Mouse (Mus musculus) right cerebral cortex, postnatal 10 days (tissue): ENCODE data around the gene Jph4.

Experiments
- DNase-seq, 2 experiments: peaks; one replicate each; pipeline ENCODE4 v3.0.0; 2021; ENCODE audit warnings: low spot score in 2 of 2

Jph4 gene

GRCm38 (mm10) chr14:55064481-55065370, 52.0 kb downstream of the Jph4 start:
- peak in 1 of 2 experiments; percentile 33 for DNase-seq

- DNase-seq = peak in 1 of 2 experiments; percentile 39
These were observed 53.0 kb downstream of the Jph4 start for GRCm38 (mm10) chr14:55063581-55064381.

- DNase-seq = no peak
These were observed 53.6 kb downstream of the Jph4 start for GRCm38 (mm10) chr14:55063117-55063516.

- peak in 1 of 2 experiments; percentile 67 for DNase-seq
These were observed 54.1 kb downstream of the Jph4 start for GRCm38 (mm10) chr14:55062626-55063025.

- no peak for DNase-seq
These were observed 54.9 kb downstream of the Jph4 start for GRCm38 (mm10) chr14:55061845-55062244.

- DNase-seq = no peak
These were observed 56.8 kb downstream of the Jph4 start for GRCm38 (mm10) chr14:55059931-55060330.

GRCm38 (mm10) chr14:55059009-55059408, 57.7 kb downstream of the Jph4 start:
- no peak for DNase-seq
